Mouse (Mus musculus): ENCODE data around the gene Cryzl1.
A peak's percentile ranks its signal among the peaks of the same experiment; 100 is the strongest.

Gene Cryzl1

GRCm38 (mm10) chr16:91728123-91729065 lies at the start of gene Cryzl1:
Gene Cryzl1, minus strand, starts transcription at chr16:91728975.
- peak; percentile 100 for DNase-seq

- no peak for DNase-seq
Observed at GRCm38 (mm10) chr16:91772586-91772985, 43.8 kb upstream of the Cryzl1 start.

GRCm38 (mm10) chr16:91771334-91771733 lies 42.6 kb upstream of the Cryzl1 start:
- no peak for DNase-seq

GRCm38 (mm10) chr16:91770662-91771061 lies 41.9 kb upstream of the Cryzl1 start:
- no peak for DNase-seq

- no peak for DNase-seq
Observed at GRCm38 (mm10) chr16:91769911-91770310, 41.1 kb upstream of the Cryzl1 start.

DNA sequence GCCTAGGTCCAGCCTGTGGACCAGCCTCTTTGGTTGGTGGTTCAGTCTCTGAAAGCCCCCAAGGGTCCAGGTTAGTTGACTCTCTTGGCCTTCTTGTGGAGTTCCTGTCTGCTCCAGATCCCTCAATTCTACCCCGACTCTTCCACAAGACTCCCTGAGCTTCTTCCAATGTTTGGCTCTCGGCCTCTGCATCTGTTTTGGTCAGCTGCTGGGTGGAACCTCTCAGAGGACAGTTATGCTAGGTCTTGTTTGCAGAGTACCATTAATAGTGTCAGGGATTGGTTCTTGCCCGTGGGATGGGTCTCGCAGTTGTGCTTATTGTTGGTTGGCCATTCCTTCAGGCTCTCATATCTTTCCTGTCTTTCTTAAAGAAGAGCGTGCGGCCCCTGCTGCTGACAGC lies 39.8 kb upstream of the Cryzl1 start:
- DNase-seq, result no peak

DNA sequence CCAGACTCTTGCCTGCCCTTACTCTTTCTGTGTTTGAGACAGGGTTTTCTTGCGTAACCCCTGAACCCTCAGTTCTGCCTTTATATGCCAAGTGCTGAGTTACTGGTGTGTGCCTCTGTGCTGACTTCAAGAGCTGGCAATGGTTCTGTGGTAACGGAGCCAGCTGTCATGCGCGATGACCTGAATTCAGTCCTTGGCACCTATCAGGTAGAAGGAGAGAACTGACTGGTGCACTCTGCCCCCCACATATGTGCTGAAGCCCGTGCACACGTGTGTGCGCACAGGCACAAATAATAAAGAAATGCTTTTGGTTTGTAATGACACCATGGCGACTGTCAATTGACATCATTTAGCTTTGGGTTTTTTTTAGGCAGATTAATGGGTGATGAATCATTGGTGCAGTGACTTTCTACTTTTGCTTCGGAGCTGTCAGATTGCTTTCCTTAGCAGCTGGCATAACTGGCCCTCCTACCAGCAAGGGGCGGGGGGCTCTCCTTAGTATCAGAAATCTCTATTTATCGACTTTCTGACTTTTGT lies 38.5 kb upstream of the Cryzl1 start:
- DNase-seq, result peak; percentile 61

DNA sequence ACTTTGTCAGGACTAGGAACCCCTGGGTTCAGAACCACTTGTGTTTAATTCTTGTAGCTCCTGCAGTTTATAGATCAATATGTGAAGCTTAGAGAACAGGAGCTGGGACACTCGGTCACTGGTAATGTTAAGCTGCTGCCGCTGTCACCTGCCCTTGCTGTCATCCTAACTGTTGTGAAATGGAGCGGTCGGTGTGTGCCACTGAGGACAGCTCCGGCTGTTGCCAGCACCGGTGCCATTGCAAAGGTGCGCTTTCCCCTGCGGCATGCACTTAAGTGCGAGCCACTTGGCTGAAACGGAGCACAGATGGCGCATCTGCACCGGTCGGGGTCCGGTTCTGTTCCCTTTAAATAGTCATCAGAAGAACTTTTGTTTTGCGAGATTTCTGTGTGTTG lies 37.0 kb upstream of the Cryzl1 start:
- DNase-seq, result no peak

GRCm38 (mm10) chr16:91765121-91765815 lies 36.5 kb upstream of the Cryzl1 start:
- no peak for DNase-seq

GRCm38 (mm10) chr16:91764414-91764813 lies 35.6 kb upstream of the Cryzl1 start:
- no peak for DNase-seq

- DNase-seq, result no peak
Observed at GRCm38 (mm10) chr16:91763975-91764374, 35.2 kb upstream of the Cryzl1 start.

DNA sequence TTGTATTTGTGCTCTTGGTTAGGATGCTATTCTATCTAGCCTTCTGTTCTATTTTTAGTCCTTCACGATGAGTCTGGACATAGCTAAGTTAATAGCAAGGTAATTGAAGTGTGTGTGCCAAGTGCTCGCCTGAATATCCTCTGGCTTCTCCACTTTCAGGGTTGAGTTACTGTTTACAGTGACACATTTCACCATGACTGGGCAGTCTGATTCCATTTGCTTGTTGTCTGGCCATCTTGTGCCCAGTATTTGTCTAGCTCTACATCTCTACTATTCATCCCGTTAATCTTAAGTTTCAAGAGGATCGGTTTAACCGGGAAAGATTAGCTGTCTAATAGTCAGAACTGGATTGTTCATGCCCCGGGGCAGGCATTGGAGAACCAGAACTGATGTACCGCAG lies 33.7 kb upstream of the Cryzl1 start:
- peak; percentile 20 for DNase-seq

DNA sequence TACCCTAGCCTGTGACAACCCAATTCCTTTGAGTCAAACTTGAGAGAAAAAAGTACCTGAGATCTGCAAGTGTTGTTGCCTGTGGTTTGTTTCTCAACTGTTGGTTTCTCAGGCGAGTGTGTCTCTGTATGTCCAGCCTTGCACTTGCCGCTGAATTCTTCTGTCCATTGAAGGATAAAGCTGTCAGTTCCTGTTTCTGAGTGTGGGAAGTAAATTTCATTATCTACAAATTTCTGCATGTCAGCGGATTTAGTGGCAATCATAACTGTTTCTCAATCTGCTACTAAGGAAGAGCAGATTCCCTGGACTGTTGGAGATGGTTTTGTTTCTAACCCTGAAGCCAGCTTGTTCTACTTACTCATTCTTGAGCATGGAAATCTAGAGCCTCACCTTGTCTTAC lies 33.0 kb upstream of the Cryzl1 start:
- no peak for DNase-seq

DNA sequence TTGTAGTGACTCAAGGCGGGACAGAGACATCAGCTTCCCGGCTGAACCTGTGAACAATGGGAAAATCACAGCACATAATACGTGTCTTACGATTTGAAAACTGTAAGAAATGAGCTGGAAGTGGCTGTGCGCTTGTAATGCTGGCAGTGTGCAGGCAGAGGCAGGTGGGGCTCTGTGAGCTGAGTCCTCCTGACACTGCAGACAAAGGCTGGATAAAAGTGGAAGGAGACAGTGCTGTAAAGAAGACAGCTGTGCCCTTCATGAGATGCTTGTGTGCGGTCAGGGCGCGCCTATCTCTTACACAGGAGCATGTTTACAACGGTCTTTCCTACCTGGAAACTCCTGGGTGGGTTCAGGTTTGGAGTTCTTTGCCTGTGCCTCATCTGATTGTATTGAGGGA lies 32.4 kb upstream of the Cryzl1 start:
- no peak for DNase-seq

DNA sequence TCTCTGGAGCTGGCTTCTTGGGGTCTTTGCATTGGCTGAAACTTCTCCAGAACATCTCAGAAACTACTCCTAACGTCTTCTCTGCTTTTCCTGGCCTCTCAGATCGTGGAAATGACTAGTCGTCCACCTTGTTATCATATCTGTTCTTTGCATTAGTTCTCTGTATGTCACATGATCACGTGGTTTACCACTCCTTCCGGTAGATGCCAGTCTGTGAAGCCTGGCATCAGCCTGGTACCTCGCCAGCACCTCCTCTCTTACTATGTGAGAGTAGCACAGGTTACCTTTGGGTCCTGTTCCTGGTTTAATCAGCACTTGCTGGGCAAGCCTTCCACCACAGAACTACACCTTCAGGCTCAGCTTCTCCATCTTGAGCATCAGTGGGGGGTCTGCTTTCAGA lies 26.2 kb upstream of the Cryzl1 start:
- no peak for DNase-seq

GRCm38 (mm10) chr16:91753611-91754010 lies 24.8 kb upstream of the Cryzl1 start:
- DNase-seq, result no peak

DNA sequence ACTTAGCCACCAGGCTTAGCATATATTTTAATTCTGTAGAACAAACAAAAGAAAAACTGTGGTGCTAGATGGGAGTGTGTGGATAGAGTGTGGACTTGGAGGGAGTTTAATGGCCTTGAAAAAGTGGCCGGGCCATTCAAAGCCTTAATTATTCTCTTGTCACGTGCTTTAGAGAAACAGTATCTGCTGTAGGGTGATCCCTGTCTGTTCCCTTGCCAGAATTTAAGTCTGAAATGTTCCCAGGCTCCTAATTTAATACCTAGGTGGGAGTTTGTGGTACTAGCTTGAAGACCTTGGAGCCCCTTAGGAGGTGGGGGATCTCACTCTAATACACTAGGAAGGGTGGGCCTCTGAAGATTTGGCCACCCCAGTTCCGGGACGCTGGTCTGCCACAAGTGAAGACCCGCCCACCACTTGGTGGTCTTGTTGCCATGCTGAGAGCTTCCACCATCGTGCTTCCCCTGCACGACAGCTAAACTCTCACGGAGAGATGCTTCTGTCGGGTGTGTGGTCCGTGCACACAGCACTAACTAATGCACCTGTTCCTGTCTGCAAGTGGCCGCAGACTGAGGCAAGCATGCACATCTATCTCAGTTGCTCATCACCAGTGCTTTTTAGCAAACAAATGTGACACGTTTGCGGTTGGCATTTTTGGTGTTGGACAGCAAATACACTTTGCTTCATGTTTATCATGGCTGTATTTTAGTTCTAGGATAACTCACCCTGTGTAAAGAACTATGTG lies 23.0 kb upstream of the Cryzl1 start:
- no peak for DNase-seq

DNA sequence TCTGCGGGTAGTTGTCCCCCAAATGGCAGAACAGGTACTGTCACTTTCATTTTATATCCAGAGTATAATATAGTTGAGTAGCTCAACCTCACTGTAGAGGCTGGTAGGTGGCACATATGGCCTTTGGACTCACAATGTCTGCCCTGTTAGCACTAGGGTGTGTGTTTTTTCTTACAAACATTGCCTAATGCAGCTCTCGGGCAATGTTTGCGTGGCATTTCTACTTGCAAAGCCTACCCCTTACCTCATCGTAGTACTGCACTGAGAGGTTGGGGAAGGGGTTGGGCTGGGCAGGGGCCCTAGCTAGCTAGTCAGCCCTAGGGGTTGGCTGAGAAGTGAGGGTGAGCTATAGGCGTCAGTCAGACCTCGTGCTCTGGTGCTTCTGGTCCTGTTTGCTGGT lies 18.8 kb upstream of the Cryzl1 start:
- no peak for DNase-seq

GRCm38 (mm10) chr16:91746101-91746950 lies 17.6 kb upstream of the Cryzl1 start:
- no peak for DNase-seq

- no peak for DNase-seq
Observed at GRCm38 (mm10) chr16:91743055-91743454, 14.3 kb upstream of the Cryzl1 start.

DNA sequence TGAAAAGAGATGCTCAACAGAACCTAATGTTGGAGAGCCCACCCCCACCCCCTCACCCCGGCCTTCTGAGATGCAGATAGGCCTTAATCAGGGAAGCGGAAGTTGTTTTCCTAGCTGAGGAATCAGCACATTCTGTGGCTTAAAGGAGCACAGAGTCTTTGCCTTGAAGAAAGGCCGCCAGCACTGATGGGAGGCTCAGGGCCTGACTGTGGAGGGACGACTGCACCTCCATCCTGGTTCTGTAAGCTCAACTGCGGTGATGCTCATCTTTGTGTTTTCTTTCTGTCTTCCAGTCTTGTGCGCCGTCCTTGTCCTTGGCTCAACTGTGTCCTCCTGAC lies 12.1 kb upstream of the Cryzl1 start:
- DNase-seq, result no peak

DNA sequence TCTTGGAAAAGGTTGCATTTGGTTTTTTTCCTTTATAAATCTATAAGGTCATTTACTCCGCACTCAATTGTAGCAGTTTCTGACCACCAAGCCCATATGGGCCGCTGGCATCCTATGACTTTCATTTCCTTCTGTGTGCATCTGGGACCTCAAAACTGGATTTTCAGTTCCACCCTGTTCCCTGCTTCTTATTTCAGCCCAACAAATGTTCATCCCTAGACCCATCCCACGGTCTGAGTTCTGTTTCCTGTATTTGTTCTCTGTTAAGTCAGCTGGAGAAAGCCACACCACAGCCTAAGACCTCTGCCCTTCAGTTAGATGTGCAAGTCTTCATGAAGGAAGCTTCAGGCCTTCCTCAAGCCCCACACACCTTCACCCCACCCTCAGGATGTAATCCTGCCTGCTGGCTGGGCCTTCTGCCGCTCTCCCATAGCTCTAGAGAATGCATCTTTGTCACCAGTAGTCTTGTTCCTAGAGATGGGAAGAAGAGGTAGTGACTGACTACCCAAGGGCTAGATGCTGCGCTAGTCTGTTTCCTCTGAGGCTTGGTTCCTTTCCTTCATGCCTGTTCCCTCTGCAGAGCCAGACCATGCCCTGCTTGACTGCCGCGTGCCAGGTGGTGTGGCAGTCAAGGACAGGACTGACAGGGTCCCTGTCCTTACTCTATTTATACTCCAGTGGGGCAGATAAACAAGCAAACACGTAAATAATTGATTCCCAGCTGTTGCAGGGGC lies 11.6 kb upstream of the Cryzl1 start:
- no peak for DNase-seq
